Mouse (Mus musculus): ENCODE results near the gene Them4. TPM values are rescaled to one million over a fixed set of nuclear protein-coding genes. Genes with fewer than 3 reads are reported as not detected.
"Not testable (repeated sequence)": the region's sequence is repeated elsewhere in the genome, so short reads cannot be mapped to it uniquely, and the experiment has no call there.

The Them4 gene
- total and polyA plus RNA-seq, 3 experiments: 0.81 to 1.4 TPM; not detected in 1

DNA sequence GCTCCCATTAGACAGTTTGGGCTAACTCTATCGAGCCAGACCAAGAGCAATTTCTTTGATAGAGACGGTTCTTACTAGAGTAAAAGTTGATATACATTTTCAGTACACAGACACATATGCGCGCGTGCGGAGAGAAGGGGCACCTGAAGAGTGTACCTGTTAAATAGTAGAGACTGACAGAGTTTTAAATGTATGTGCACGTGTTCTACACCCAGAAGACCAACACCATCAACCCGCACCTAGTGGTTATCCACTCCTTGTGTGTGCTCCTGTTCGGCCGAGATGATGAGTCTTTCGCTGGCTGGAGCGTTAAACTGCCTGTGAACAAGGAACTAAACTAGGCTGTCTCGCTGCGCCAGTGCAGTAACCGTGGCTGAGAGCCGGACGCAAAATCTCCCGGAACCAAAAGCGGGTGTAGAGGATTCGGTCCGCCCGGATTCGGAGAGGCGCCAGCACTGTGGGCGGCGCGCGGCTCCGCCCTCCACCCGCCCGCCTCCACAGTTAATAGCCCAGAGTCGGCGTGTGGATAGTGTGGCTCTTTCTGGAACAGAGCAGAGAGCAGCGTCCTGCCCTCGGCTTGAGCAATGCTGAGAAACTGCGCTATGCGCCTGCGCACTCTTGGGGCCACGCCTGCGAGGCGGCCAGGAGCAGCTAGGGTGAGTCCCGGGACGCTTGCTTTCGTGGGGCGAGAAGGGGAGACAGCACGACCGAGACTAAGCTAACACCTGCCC is at the start of gene Them4 (continued):
- TF ChIP-seq HCFC1 (IDR thresholded peaks at IDR 0.05; ENCODE audit: low read depth, low read length): peak; percentile 77
- TF ChIP-seq E2F4 (IDR thresholded peaks at IDR 0.05; ENCODE audit: borderline replicate concordance, low read depth, low read length): no peak
- no peak for TF ChIP-seq UBTF (IDR thresholded peaks at IDR 0.05; ENCODE audit: borderline replicate concordance, insufficient read depth, low read depth, low read length)
- peak; percentile 35; the same call in 1 of the 2 replicates for TF ChIP-seq MXI1 (IDR thresholded peaks at IDR 0.05; ENCODE audit: low read depth, low read length)

GRCm38 (mm10) chr3:94260598-94260997 is 49.3 kb upstream of the Them4 start:
- H3K4me3 ChIP-seq (ENCODE audit: control insufficient read depth in 1 of 2, insufficient read depth in 1 of 2, low read depth in 2 of 2, low read length in 2 of 2): no peak overlapping the region
- DNase-seq (ENCODE audit: low read depth, low spot score): peak; percentile 32
- H3K4me1 ChIP-seq (ENCODE audit: control insufficient read depth in 1 of 2, insufficient read depth in 2 of 2, low read length in 2 of 2): no peaks in the 10 kb centered on the region
- H3K27ac ChIP-seq (ENCODE audit: control insufficient read depth, low read depth, low read length): no peak overlapping the region
- H3K9ac ChIP-seq (ENCODE audit: control insufficient read depth, low read depth, low read length, poor library complexity, severe bottlenecking): no peak overlapping the region
- TF ChIP-seq SMC3 (IDR thresholded peaks at IDR 0.05; ENCODE audit: low read depth, low read length) (peak; percentile 49), CTCF (IDR thresholded peaks at IDR 0.05 in 2 of 3, conservative IDR thresholded peaks at IDR 0.05 in 1 of 3; ENCODE audit: control insufficient read depth in 1 of 3, insufficient read depth in 1 of 3, low read depth in 2 of 3, low read length in 3 of 3, poor library complexity in 1 of 3, severe bottlenecking in 1 of 3) (peak in 2 of 3 experiments; percentile 4 to 52; a peak in 2 of 6 replicates), E2F4 (IDR thresholded peaks at IDR 0.05; ENCODE audit: borderline replicate concordance, low read depth, low read length) (no peak), ZC3H11A (IDR thresholded peaks at IDR 0.05; ENCODE audit: low read depth, low read length) (0 out of 2 replicates have a peak, but pooled peaks have one; percentile 20), TBP (IDR thresholded peaks at IDR 0.05; ENCODE audit: low read depth, low read length) (no peak), RAD21 (IDR thresholded peaks at IDR 0.05; ENCODE audit: low read depth, low read length) (peak; percentile 60)
- no peaks in the 10 kb centered on the region for H3K79me2 ChIP-seq (ENCODE audit: control insufficient read depth, insufficient read depth, low read length, poor library complexity)
- H3K9me3 ChIP-seq (replicated peaks; ENCODE audit: insufficient read depth, low read length): no peaks in the 10 kb centered on the region; the same call in 1 of the 2 replicates
- no peaks in the 10 kb centered on the region for H3K27me3 ChIP-seq (ENCODE audit: control insufficient read depth in 1 of 2, insufficient read depth in 2 of 2, low read length in 2 of 2)
- H3K36me3 ChIP-seq (ENCODE audit: control insufficient read depth in 1 of 2, insufficient read depth in 2 of 2, low read length in 2 of 2): no peaks in the 10 kb centered on the region

DNA sequence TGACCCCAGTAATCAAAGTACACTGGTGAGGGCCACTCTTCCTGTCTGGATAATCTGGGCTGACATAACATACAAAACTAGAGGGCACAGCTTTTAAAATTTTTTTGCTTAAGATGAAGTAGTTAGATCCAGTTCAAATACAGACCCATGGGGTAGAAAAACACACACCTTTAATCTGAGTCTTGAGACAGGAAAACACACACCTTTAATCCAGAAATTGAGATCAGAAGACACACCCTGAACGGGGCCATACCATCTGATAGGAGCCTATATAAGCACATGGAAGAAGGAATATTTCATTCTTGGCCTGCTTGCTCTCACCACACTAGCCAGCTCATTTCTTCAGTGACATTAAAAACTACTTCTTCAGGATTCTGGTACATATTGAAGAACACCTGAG is 46.2 kb upstream of the Them4 start, which contains the start of gene Gm4778:
Gm4778 (plus strand) TSS at position 301 of the 400 bp plus-strand sequence.
- H3K9me3 ChIP-seq (replicated peaks; ENCODE audit: insufficient read depth, low read length); H3K27me3 ChIP-seq (ENCODE audit: control insufficient read depth in 1 of 2, insufficient read depth in 2 of 2, low read length in 2 of 2); H3K36me3 ChIP-seq (ENCODE audit: control insufficient read depth in 1 of 2, insufficient read depth in 2 of 2, low read length in 2 of 2); H3K4me3 ChIP-seq (ENCODE audit: control insufficient read depth in 1 of 2, insufficient read depth in 1 of 2, low read depth in 2 of 2, low read length in 2 of 2); H3K9ac ChIP-seq (ENCODE audit: control insufficient read depth, low read depth, low read length, poor library complexity, severe bottlenecking); DNase-seq (ENCODE audit: low read depth, low spot score); H3K4me1 ChIP-seq (ENCODE audit: control insufficient read depth in 1 of 2, insufficient read depth in 2 of 2, low read length in 2 of 2); H3K27ac ChIP-seq (ENCODE audit: control insufficient read depth, low read depth, low read length); H3K79me2 ChIP-seq (ENCODE audit: control insufficient read depth, insufficient read depth, low read length, poor library complexity): not testable (repeated sequence)

DNA sequence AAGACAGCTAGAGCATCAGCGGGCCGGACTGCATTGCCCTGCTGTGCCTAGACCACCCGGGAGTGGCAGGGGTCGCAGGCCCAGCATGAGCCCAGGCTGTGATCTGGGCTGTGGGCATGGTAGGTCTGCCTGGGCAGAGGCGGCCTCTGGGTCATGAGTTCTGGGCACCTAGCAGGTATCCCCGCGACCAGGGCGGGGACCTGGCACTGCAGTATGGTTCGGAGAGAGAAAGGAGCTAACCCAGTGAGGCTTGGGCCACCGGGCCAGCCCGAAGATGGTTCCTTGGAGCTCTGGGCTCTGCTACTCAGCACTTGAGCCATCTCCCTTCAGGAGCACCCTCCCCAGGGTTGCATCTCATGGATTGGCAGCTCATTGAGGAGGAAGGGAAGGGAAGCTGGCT is 33.9 kb upstream of the Them4 start:
- no peaks in the 10 kb centered on the region for H3K4me1 ChIP-seq (ENCODE audit: control insufficient read depth in 1 of 2, insufficient read depth in 2 of 2, low read length in 2 of 2)
- no peak overlapping the region for H3K27ac ChIP-seq (ENCODE audit: control insufficient read depth, low read depth, low read length)
- no peaks in the 10 kb centered on the region for H3K9me3 ChIP-seq (replicated peaks; ENCODE audit: insufficient read depth, low read length)
- no peaks in the 10 kb centered on the region for H3K79me2 ChIP-seq (ENCODE audit: control insufficient read depth, insufficient read depth, low read length, poor library complexity)
- no peak overlapping the region for H3K9ac ChIP-seq (ENCODE audit: control insufficient read depth, low read depth, low read length, poor library complexity, severe bottlenecking)
- no peak overlapping the region for H3K4me3 ChIP-seq (ENCODE audit: control insufficient read depth in 1 of 2, insufficient read depth in 1 of 2, low read depth in 2 of 2, low read length in 2 of 2)
- TF ChIP-seq HCFC1 (IDR thresholded peaks at IDR 0.05; ENCODE audit: low read depth, low read length) (no peak), ZMIZ1 (IDR thresholded peaks at IDR 0.05; ENCODE audit: low read depth, low read length) (no peak), USF2 (IDR thresholded peaks at IDR 0.05; ENCODE audit: borderline replicate concordance in 1 of 2, insufficient read depth in 1 of 2, low read depth in 1 of 2, low read length in 2 of 2) (no peak), UBTF (IDR thresholded peaks at IDR 0.05; ENCODE audit: borderline replicate concordance, insufficient read depth, low read depth, low read length) (no peak), ZKSCAN1 (IDR thresholded peaks at IDR 0.05; ENCODE audit: low read depth, low read length) (no peak), GABPA (IDR thresholded peaks at IDR 0.05; ENCODE audit: low read depth, low read length) (no peak), USF1 (IDR thresholded peaks at IDR 0.05; ENCODE audit: low read depth, low read length) (no peak), ZC3H11A (IDR thresholded peaks at IDR 0.05; ENCODE audit: low read depth, low read length) (no peak), MEF2A (IDR thresholded peaks at IDR 0.05; ENCODE audit: extremely low read depth, insufficient replicate concordance, low read depth, low read length, poor library complexity, severe bottlenecking) (no peak), NELFE (IDR thresholded peaks at IDR 0.05; ENCODE audit: low read depth, low read length) (no peak), CHD1 (IDR thresholded peaks at IDR 0.05; ENCODE audit: low read depth, low read length) (no peak), ELF1 (IDR thresholded peaks at IDR 0.05; ENCODE audit: low read depth, low read length) (no peak), ZNF384 (IDR thresholded peaks at IDR 0.05; ENCODE audit: low read depth, low read length) (no peak), EP300 (IDR thresholded peaks at IDR 0.05; ENCODE audit: low read depth in 1 of 2, low read length in 2 of 2) (no peak), MAZ (IDR thresholded peaks at IDR 0.05; ENCODE audit: low read depth, low read length) (no peak)
- no peak for DNase-seq (ENCODE audit: low read depth, low spot score)
- no peaks in the 10 kb centered on the region for H3K27me3 ChIP-seq (ENCODE audit: control insufficient read depth in 1 of 2, insufficient read depth in 2 of 2, low read length in 2 of 2)
- no peaks in the 10 kb centered on the region for H3K36me3 ChIP-seq (ENCODE audit: control insufficient read depth in 1 of 2, insufficient read depth in 2 of 2, low read length in 2 of 2)

All from MEL (cell line).